Comparison of ENCODE assay signal across 7 mouse cellular contexts in genomic region chr17:32788094-32788559, GRCm38 (mm10). TPM values are rescaled to one million over a fixed set of nuclear protein-coding genes. Genes with fewer than 3 reads are reported as not detected.
DNase-seq lines count a peak whose midpoint lies in the region; ATAC-seq lines count a peak whose summit lies in the region.

Gene Zfp871 (minus strand): TSS chr17:32788287.

- intact Hi-C loops in gastrocnemius, postnatal 36 days (cut with DNase I), result no loop called here
- intact Hi-C loops in left cerebral cortex, postnatal 25 days (cut with DNase I), result no loop called here

- peak within 1 kb of the TSS; percentile 88 for H3K4me3 ChIP-seq in intestine, embryonic 15.5 days (replicated peaks)
- H3K4me3 ChIP-seq in midbrain, embryonic 10.5 days, result peak within 1 kb of the TSS; percentile 97

- 0 out of 2 replicates have a peak, but pooled peaks cover 11% of the 10 kb centered on the region for H3K36me3 ChIP-seq in intestine, embryonic 15.5 days
- H3K36me3 ChIP-seq in midbrain, embryonic 10.5 days, result peaks cover 35% of the 10 kb centered on the region

- peaks cover 7% of the 10 kb centered on the region for H3K4me1 ChIP-seq in intestine, embryonic 15.5 days (replicated peaks)
- H3K4me1 ChIP-seq in midbrain, embryonic 10.5 days, result peaks cover 22% of the 10 kb centered on the region

- DNase-seq in adrenal gland, adult 2 months, result peak; percentile 92
- peak; percentile 83 for DNase-seq in embryo, embryonic 11.5 days (ENCODE audit: low read depth, low spot score)
- DNase-seq in gastrocnemius, postnatal 36 days, result peak; percentile 75 to 77
- DNase-seq in left cerebral cortex, postnatal 25 days (ENCODE audit: low spot score in 2 of 2), result peak; percentile 90 to 96
- peak; percentile 84 for DNase-seq in midbrain, embryonic 10.5 days (ENCODE audit: low spot score)
- peak; percentile 71 for DNase-seq in right cerebral cortex, postnatal 4 days

- H3K4me2 ChIP-seq in intestine, embryonic 15.5 days (replicated peaks), result peak within 1 kb of the TSS; percentile 59

- under 1% methylated on average over 22 of the region's 22 CpGs for WGBS in intestine, embryonic 15.5 days
- under 1% methylated on average over 22 of the region's 22 CpGs for WGBS in midbrain, embryonic 10.5 days

- H3K27me3 ChIP-seq in intestine, embryonic 15.5 days (replicated peaks), result no peaks in the 10 kb centered on the region
- H3K27me3 ChIP-seq in midbrain, embryonic 10.5 days (ENCODE audit: low read depth, poor library complexity, severe bottlenecking), result no peaks in the 10 kb centered on the region

- H3K9me3 ChIP-seq in intestine, embryonic 15.5 days, result no peaks in the 10 kb centered on the region
- peaks cover 7% of the 10 kb centered on the region; the same call in 1 of the 2 replicates for H3K9me3 ChIP-seq in midbrain, embryonic 10.5 days (replicated peaks)

- ATAC-seq in intestine, embryonic 15.5 days, result peak; percentile 97

- H3K27ac ChIP-seq in intestine, embryonic 15.5 days, result peak within 1 kb of the TSS; percentile 98
- peak within 1 kb of the TSS; percentile 96 for H3K27ac ChIP-seq in midbrain, embryonic 10.5 days (replicated peaks)

- H3K9ac ChIP-seq in intestine, embryonic 15.5 days, result peak within 1 kb of the TSS; percentile 96

RNA-seq across cellular contexts. Expression of gene Zfp871, which starts in this region (rescaled TPM):
- 10 to 100 TPM; 41.3 to 45.9 TPM for total RNA-seq in adrenal gland, adult 2 months (2021)
- 3.8 and 4.8 TPM in 2 replicates for polyA plus RNA-seq in adrenal gland, adult 2 months (2012; rRNA removed)
- total RNA-seq in gastrocnemius, postnatal 36 days (2021), result 10 to 100 TPM; 16.9 to 21.8 TPM
- 26.7 and 28.9 TPM in 2 replicates for polyA plus RNA-seq in intestine, embryonic 15.5 days (2015; fragmentation: Nextera tagmentation; extraction: Ambion mirVana)
- 10 to 100 TPM; 84.8 to 93.7 TPM for total RNA-seq in left cerebral cortex, postnatal 25 days (2021)
- 49.4 and 52.8 TPM in 2 replicates for polyA plus RNA-seq in midbrain, embryonic 10.5 days (2016; fragmentation: Nextera tagmentation; extraction: Ambion mirVana)

Comparison
In these comparisons a context has a peak if more than half of its experiments do, and no peak if none do; other contexts are left out.
1. Peak in every context shown above with its lines: DNase-seq, ATAC-seq, H3K4me3 ChIP-seq and H3K27ac ChIP-seq.